Mouse (Mus musculus): ENCODE results near the gene Itch.

- TF ChIP-seq EP300 (IDR thresholded peaks at IDR 0.05) (no peak), CTCF (IDR thresholded peaks at IDR 0.05) (no peak)
These were observed 33.1 kb upstream of the Itch start for GRCm38 (mm10) chr2:155099994-155100795.
